Mouse (Mus musculus) lung, embryonic 16.5 days (tissue): ENCODE measurements at regions not wholly inside any gene's neighbourhood (a gene's known extent, or its start where the extent isn't known, plus 50 kb on each side); places are given as distances from the start of the nearest gene placed in this dataset.
A peak's percentile ranks its signal among the peaks of the same experiment; 100 is the strongest.

Source experiments
- ATAC-seq: fragments of 200-750 bp; cut with Nextera tagmentation; 2 replicates; pipeline ENCODE4 v1.8.0; 2017; ENCODE audit warnings: low read depth, mild to moderate bottlenecking, moderate library complexity
- H3K27ac ChIP-seq: fragments of 300-500 bp; sonication (generic); 2 replicates; pipeline ENCODE4 v1.5.1; 2014; ENCODE audit warnings: mild to moderate bottlenecking, control low read depth, low read length
- H3K27me3 ChIP-seq: fragments of 300-500 bp; sonication (generic); 2 replicates; pipeline ENCODE4 v1.6.1; 2014; ENCODE audit warnings: low read depth, low read length, mixed read lengths; ENCODE audit not compliant: control insufficient read depth, insufficient read depth
- H3K36me3 ChIP-seq: fragments of 300-500 bp; sonication (generic); 2 replicates; pipeline ENCODE4 v1.6.1; 2014; ENCODE audit warnings: low read length; ENCODE audit not compliant: control insufficient read depth, insufficient read depth
- H3K4me1 ChIP-seq: fragments of 300-500 bp; sonication (generic); replicated peaks from 2 replicates; pipeline ENCODE4 v1.6.1; 2014; ENCODE audit warnings: low read length, mixed read lengths; ENCODE audit not compliant: control insufficient read depth, insufficient read depth
- H3K4me2 ChIP-seq: fragments of 300-500 bp; sonication (generic); 2 replicates; pipeline ENCODE4 v1.6.1; 2014; ENCODE audit warnings: low read depth, low read length, control low read depth
- H3K4me3 ChIP-seq: fragments of 300-500 bp; sonication (generic); 2 replicates; pipeline ENCODE4 v1.5.1; 2014; ENCODE audit warnings: mild to moderate bottlenecking, low read length, control low read depth
- H3K9ac ChIP-seq: fragments of 300-500 bp; sonication (generic); 2 replicates; pipeline ENCODE4 v1.6.1; 2014; ENCODE audit warnings: low read length, control low read depth
- H3K9me3 ChIP-seq: fragments of 300-500 bp; sonication (generic); 2 replicates; pipeline ENCODE4 v1.6.1; 2016; ENCODE audit warnings: low read length; ENCODE audit not compliant: control insufficient read depth
- WGBS: fragments of 180-500 bp; shearing (Covaris S2); extraction: QIAGEN DNeasy Blood & Tissue Kit; methylation state at CpG from one replicate; pipeline ENCODE4 v1.1.7; 2014; 5-methylcytosine and 5-hydroxymethylcytosine counted together

DNA sequence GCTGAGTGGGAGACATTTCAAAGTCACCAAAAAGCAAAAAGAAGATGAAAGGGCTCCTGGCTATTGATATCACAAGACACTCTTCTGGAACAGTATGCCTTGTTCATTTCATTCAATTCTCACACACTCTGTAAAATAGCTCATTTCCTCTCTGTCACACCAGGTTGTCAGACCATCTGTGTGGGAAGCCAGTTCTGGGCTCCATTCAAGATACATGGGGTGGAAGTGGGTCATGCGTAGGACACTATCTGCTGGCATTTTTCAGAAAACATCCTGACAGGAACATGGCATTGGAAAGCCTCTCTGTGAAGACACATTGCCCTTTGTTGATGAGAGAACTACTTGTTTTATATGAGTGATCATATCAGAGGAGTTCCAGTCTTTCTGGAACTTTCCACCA lies 162.1 kb upstream of the Rag2 start:
- no peak for ATAC-seq
- Histone ChIP-seq H3K4me3 (no peak overlapping the region), H3K9ac (no peak overlapping the region), H3K4me2 (no peak overlapping the region), H3K36me3 (no peaks in the 10 kb centered on the region), H3K9me3 (no peaks in the 10 kb centered on the region), H3K27ac (no peak overlapping the region), H3K4me1 (no peaks in the 10 kb centered on the region; the same call in 1 of the 2 replicates), H3K27me3 (no peaks in the 10 kb centered on the region)
- WGBS: 74% methylated on average over 1 of the region's 1 CpGs

DNA sequence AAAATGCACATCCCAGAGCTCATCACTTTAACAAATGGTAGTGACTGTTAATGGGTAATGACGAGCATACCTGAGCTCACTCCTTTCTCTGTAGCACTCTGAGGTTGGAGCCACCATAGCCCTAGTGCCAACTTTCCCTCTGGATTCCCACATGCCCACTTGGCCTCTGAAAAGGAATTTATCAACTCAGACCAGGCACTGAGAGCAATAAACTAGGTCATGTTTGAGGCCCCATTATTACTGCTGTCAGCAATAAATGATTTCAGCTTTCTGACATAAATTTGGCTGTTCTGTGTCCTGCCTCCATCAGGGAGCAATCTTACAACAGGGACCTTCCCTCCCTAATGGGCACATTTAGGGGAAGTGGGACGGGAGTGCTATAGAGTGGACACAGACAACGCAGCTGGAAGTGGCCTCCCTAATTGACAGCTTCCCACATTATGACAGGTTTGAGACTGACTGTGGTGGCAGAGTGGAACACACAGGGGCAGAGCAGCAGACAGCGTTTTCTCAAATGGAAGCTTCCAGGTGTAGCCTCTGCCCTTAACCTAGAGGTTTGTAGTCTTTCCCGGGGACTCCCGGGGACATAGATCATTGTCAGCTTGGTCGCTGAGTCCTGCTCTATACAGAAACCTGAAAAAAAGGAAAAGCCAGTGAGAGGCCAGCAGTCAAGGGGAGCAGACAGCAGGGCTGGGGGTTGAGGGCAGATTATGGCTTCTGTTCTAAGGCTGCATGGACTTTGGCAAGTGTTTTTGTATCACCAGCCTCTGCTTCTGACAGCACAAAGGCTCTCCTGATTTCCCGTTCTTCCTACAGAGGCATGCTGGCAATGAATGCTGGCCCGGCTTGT lies 160.0 kb upstream of the Rag2 start:
- Histone ChIP-seq H3K4me2 (no peak overlapping the region), H3K9me3 (no peaks in the 10 kb centered on the region), H3K27ac (no peak overlapping the region), H3K4me1 (no peaks in the 10 kb centered on the region; the same call in 1 of the 2 replicates), H3K36me3 (no peaks in the 10 kb centered on the region), H3K4me3 (no peak overlapping the region), H3K9ac (no peak overlapping the region), H3K27me3 (no peaks in the 10 kb centered on the region)
- ATAC-seq: peak; percentile 77
- WGBS: 36% methylated on average over 9 of the region's 9 CpGs

DNA sequence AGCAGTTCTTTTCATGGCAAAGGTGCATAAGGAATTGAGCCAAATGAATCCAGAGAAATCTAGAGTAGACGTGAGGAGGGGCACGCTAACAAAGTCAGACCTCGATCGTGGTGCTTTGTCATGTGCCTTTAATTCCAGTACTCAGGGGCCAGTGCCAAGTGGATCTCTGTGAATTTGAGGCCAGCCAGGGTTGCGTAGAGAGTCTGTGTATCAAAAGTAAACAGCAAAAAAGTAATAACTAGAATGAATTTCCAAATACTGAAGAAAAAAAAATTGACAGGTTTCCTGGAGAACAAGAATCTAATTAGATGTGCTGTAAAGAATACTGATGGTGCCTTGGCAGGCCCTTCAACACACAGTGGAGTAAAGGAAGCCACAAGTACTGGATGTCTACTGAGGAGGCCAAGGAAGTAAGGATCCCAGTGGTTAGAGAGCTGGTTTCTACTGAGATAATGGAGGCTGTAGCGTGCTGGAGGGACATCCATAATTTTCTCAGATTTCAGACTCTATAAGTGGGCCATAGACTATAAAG lies 153.9 kb upstream of the Rag2 start:
- Histone ChIP-seq H3K36me3 (no peaks in the 10 kb centered on the region), H3K27me3 (no peaks in the 10 kb centered on the region), H3K9me3 (no peaks in the 10 kb centered on the region), H3K4me3 (no peak overlapping the region), H3K4me2 (no peak overlapping the region), H3K27ac (no peak overlapping the region), H3K9ac (no peak overlapping the region), H3K4me1 (no peaks in the 10 kb centered on the region)
- 64% methylated on average over 6 of the region's 6 CpGs for WGBS
- ATAC-seq: no peak; the same call in 1 of the 2 replicates

DNA sequence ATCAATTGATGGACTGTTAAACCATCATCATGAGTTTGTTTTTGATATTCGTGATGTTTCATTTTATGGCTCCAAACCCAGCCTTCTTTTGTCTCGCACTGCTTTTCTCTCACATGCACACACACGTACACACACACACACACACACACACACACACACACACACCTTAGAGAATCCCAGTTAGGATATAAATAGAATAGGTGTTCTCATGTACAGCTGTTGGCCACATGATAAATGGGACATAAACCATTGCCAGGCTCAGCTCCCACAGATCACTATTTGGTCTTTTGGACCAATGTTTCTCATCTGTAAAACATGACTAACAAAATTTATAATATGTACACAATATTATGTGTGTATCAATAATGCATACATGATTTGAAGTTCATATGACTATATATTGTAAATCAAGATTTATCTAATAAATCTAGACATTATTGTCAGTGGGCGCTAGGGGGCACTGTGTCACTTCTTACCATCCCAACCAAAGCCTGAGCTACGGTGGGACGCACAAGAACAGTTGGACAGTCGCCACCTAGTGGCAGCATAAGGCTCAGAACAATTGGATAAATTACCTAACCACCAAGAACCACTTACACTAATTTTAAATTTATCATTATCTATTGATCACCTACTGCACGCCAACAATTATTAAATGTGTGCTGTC lies 151.9 kb upstream of the Rag2 start:
- no peaks in the 10 kb centered on the region for H3K27me3 ChIP-seq
- ATAC-seq: peak; percentile 78
- 27% methylated on average over 8 of the region's 8 CpGs for WGBS
- no peak overlapping the region for H3K4me2 ChIP-seq
- no peaks in the 10 kb centered on the region for H3K4me1 ChIP-seq
- H3K27ac ChIP-seq: no peak overlapping the region
- no peaks in the 10 kb centered on the region for H3K36me3 ChIP-seq
- H3K9ac ChIP-seq: no peak overlapping the region
- no peaks in the 10 kb centered on the region for H3K9me3 ChIP-seq
- no peak overlapping the region for H3K4me3 ChIP-seq

DNA sequence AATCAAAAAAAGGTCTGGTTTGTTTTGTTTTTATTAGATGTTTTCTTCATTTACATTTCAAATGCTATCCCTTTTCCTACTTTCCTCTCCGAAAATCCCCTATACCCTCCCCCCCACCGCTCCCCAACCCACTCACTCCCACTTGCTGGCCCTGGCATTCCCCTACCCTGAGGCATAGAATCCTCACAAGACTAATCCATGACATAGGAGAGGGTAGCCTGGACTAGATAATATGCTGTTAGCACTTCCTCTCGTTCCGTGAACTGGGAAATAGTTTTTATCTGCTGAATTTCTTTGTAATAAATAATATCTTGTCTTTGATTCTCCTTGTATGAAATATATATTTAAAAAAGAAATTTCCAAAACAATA lies 151.4 kb upstream of the Rag2 start:
- no peaks in the 10 kb centered on the region for H3K4me1 ChIP-seq
- no peak overlapping the region for H3K9ac ChIP-seq
- no peak overlapping the region for H3K4me3 ChIP-seq
- no peak overlapping the region for H3K4me2 ChIP-seq
- no peaks in the 10 kb centered on the region for H3K36me3 ChIP-seq
- WGBS: 93% methylated on average over 4 of the region's 4 CpGs
- no peaks in the 10 kb centered on the region for H3K9me3 ChIP-seq
- no peak overlapping the region for H3K27ac ChIP-seq
- no peaks in the 10 kb centered on the region for H3K27me3 ChIP-seq
- no peak for ATAC-seq

DNA sequence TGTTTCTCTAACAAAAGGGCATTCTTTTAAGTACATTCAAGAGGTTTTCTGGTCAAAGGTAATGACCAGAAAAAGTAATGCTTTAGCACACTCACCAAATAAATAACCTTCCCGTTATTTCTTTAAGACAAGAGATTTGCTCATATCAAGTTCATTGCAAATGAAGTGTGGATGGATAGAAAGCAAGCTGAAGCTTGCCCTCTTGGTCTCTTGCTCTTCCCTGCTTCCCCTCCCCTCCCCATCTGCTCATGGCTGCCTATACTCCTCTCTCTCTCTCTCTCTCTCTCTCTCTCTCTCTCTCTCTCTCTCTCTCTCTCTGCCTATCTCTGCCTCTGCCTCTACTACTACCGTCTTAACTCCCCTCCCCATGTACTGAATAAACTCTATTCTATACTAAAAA lies 147.7 kb upstream of the Rag2 start:
- ATAC-seq: 0 out of 2 replicates have a peak, but pooled peaks have one; percentile 67
- H3K4me3 ChIP-seq: no peak overlapping the region
- H3K4me1 ChIP-seq: no peaks in the 10 kb centered on the region
- no peaks in the 10 kb centered on the region for H3K36me3 ChIP-seq
- no peaks in the 10 kb centered on the region for H3K9me3 ChIP-seq
- H3K27ac ChIP-seq: no peak overlapping the region
- H3K9ac ChIP-seq: no peak overlapping the region
- H3K27me3 ChIP-seq: no peaks in the 10 kb centered on the region
- no peak overlapping the region for H3K4me2 ChIP-seq
- whole genome bisulfite sequencing: 54% methylated on average over 2 of the region's 2 CpGs

DNA sequence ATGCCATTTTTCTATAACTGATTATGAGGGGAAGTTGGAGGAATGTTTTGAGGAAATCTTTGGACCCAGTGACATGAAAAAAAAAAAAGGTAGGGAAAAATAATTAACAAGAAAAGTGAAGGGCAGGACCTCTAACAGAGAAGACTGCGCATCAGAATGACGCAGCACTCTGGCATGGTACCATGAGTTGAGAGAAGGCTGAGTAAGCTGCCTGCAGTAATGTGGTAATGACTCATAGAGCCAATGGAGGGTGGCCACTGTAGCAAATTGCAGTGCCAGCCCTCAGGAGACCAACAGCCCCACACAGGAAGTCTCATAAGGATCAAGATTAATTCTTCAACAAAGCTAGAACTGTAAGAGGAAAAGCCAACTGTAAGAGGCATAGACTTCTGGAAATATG lies 134.3 kb upstream of the Rag2 start:
- Histone ChIP-seq H3K9ac (no peak overlapping the region), H3K4me2 (no peak overlapping the region), H3K27ac (no peak overlapping the region), H3K4me1 (no peaks in the 10 kb centered on the region), H3K36me3 (no peaks in the 10 kb centered on the region), H3K9me3 (no peaks in the 10 kb centered on the region), H3K4me3 (no peak overlapping the region), H3K27me3 (no peaks in the 10 kb centered on the region)
- 88% methylated on average over 2 of the region's 2 CpGs for whole genome bisulfite sequencing
- no peak for ATAC-seq

DNA sequence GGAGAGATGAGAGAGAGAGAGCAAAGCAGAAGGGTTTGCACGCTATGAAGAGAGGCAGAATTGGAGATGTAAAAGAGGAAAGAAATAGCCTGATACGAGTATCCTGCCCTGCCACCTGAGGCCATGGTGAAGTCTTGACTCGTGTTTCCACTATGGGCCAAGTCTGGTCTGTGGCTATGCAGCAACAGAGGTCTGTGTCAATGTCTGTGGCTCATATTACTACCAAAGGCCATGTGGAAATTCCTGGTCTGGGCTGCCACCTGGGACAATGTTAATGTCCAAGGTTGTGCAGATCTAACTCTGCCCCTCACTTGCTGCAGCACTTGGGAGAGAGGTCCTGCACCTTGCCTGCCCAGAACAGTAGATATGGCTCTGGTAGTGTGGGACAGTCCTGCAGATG lies 132.8 kb upstream of the Rag2 start:
- H3K4me1 ChIP-seq: no peaks in the 10 kb centered on the region
- no peaks in the 10 kb centered on the region for H3K36me3 ChIP-seq
- H3K4me3 ChIP-seq: no peak overlapping the region
- H3K27ac ChIP-seq: no peak overlapping the region
- H3K9me3 ChIP-seq: no peaks in the 10 kb centered on the region
- WGBS: 67% methylated on average over 3 of the region's 3 CpGs
- H3K9ac ChIP-seq: no peak overlapping the region
- H3K4me2 ChIP-seq: no peak overlapping the region
- no peaks in the 10 kb centered on the region for H3K27me3 ChIP-seq
- no peak for ATAC-seq

DNA sequence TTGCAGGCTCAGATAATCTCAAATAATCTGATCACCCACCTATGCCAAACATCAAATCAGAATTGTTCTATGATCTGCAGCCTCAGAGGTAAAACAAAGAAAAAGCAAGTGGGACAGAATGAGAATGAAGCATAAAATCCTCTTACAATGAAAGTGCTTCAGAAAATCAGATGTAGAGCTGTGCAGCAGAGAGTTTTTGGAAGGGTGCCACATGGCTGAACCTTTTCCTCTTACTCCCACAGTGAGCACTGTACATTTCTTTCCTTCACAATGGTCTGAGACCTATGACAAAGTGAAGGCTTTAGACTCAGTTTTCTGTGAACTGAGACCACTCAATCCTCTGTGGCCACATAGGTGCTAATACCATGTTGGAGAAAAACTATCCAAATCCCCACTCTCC lies 116.4 kb upstream of the Rag2 start:
- H3K4me2 ChIP-seq: no peak overlapping the region
- no peaks in the 10 kb centered on the region for H3K4me1 ChIP-seq
- no peaks in the 10 kb centered on the region for H3K36me3 ChIP-seq
- H3K4me3 ChIP-seq: no peak overlapping the region
- H3K9me3 ChIP-seq: no peaks in the 10 kb centered on the region
- no peak overlapping the region for H3K27ac ChIP-seq
- no peaks in the 10 kb centered on the region for H3K27me3 ChIP-seq
- no peak for ATAC-seq
- no peak overlapping the region for H3K9ac ChIP-seq
